ENCODE assay signal across 8 mouse cellular contexts in the genomic region with DNA sequence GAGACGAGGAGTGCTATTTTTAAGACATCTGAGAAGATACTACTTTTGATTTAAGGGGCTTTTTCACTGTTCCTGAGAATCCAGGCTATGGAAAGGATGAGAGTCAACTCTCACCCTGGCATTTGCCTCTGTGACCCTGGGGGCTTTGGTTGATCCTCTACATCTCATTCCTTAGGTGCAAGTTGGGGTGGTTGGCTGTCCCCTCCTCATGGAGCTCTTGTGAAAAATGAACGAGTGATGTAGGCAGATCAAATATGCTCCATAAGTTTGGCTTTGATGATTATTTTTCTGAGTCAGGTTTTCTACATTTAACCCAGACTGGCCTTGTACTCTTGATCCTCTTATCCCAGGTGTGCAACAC. TPM values are rescaled to one million over a fixed set of nuclear protein-coding genes. Genes with fewer than 3 reads are reported as not detected.
A peak's percentile ranks its signal among the peaks of the same experiment; 100 is the strongest.
DNase-seq lines count a peak whose midpoint lies in the region; ATAC-seq and TF ChIP-seq lines count a peak whose summit lies in the region.

No protein-coding gene starts in this region.

- no peaks in the 10 kb centered on the region for H3K27me3 ChIP-seq in thymus, adult 2 months (ENCODE audit: control insufficient read depth, insufficient read depth, low read length)
- no peaks in the 10 kb centered on the region for H3K27me3 ChIP-seq in liver, embryonic 12.5 days (replicated peaks)

- H3K4me1 ChIP-seq in thymus, adult 2 months (replicated peaks; ENCODE audit: control insufficient read depth, insufficient read depth, low read length), result peaks cover 10% of the 10 kb centered on the region
- H3K4me1 ChIP-seq in liver, embryonic 12.5 days, result peaks cover 27% of the 10 kb centered on the region

- WGBS in thymus, adult 2 months, result 6% methylated on average over 2 of the region's 2 CpGs
- WGBS in liver, embryonic 12.5 days (ENCODE audit: insufficient replicate concordance), result 4% methylated on average over 2 of the region's 2 CpGs

- H3K9me3 ChIP-seq in liver, embryonic 12.5 days (replicated peaks), result no peaks in the 10 kb centered on the region

- no peaks in the 10 kb centered on the region for H3K36me3 ChIP-seq in thymus, adult 2 months (ENCODE audit: control insufficient read depth, insufficient read depth, low read length)
- peaks cover 21% of the 10 kb centered on the region for H3K36me3 ChIP-seq in liver, embryonic 12.5 days

- no peak for TF ChIP-seq CTCF in gastrocnemius, adult 2 months (IDR thresholded peaks at IDR 0.05)
- TF ChIP-seq CTCF in thymus, adult 2 months (IDR thresholded peaks at IDR 0.05; ENCODE audit: borderline replicate concordance, control insufficient read depth, extremely low read depth, insufficient read depth, low read length, poor library complexity), result no peak

- H3K27ac ChIP-seq in gastrocnemius, adult 2 months, result peak overlapping the region; percentile 84
- H3K27ac ChIP-seq in thymus, adult 2 months (ENCODE audit: control insufficient read depth, insufficient read depth, low read length), result no peak overlapping the region
- H3K27ac ChIP-seq in liver, embryonic 12.5 days, result peak overlapping the region; percentile 74

- H3K4me3 ChIP-seq in gastrocnemius, adult 2 months, result peak overlapping the region; percentile 77
- H3K4me3 ChIP-seq in thymus, adult 2 months (ENCODE audit: control insufficient read depth, insufficient read depth, low read length), result peak overlapping the region; percentile 93
- H3K4me3 ChIP-seq in liver, embryonic 12.5 days, result peak overlapping the region; percentile 76

- no peak for TF ChIP-seq POLR2A in thymus, adult 2 months (IDR thresholded peaks at IDR 0.05; ENCODE audit: control insufficient read depth, extremely low read depth, insufficient read depth, low read length, poor library complexity)

- DNase-seq in gastrocnemius, adult 2 months, result no peak
- DNase-seq in gastrocnemius, adult 18-20 months (ENCODE audit: low spot score), result no peak
- no peak for DNase-seq in thymus, adult 2 months
- no peak for DNase-seq in thymus, postnatal 25 days
- DNase-seq in urinary bladder, adult 2 months (ENCODE audit: low spot score), result no peak
- DNase-seq in spleen, postnatal 10 days (ENCODE audit: low spot score in 2 of 2), result no peak

- intact Hi-C loops in gastrocnemius, adult 2 months (cut with DNase I), result no loop called here

- no peak for ATAC-seq in liver, embryonic 12.5 days
- ATAC-seq in megakaryocyte-erythroid progenitor cell, adult 5-6 weeks (replicated peaks; ENCODE audit: low FRiP score, low TSS enrichment, poor library complexity, severe bottlenecking), result no peak

- peak overlapping the region; percentile 79 for H3K9ac ChIP-seq in liver, embryonic 12.5 days

- peak overlapping the region; percentile 91 for H3K4me2 ChIP-seq in liver, embryonic 12.5 days

RNA-seq across cellular contexts. Expression of gene Ccnq, which starts 0.3 kb away (rescaled TPM):
- total RNA-seq in gastrocnemius, adult 2 months (2021), result 10 to 100 TPM in 1 of 2 experiments, 1 to 10 TPM in 1; 9.8 to 13.0 TPM
- 10 to 100 TPM; 11.1 to 11.8 TPM for total RNA-seq in gastrocnemius, adult 18-20 months (2021)
- polyA plus RNA-seq in thymus, adult 2 months (2012; rRNA removed), result 75.6 and 78.7 TPM in 2 replicates
- polyA plus RNA-seq in liver, embryonic 12.5 days (2016; fragmentation: Nextera tagmentation; extraction: Ambion mirVana), result 30.3 and 32.4 TPM in 2 replicates
- polyA plus RNA-seq in urinary bladder, adult 2 months (2012; rRNA removed), result 35.4 and 41.7 TPM in 2 replicates
- total RNA-seq in megakaryocyte-erythroid progenitor cell, adult 5-6 weeks (2014; fragmentation: Nextera tagmentation), result 27.0 and 42.5 TPM in 2 replicates
- 30.9 and 32.6 TPM in 2 replicates for total RNA-seq in megakaryocyte-erythroid progenitor cell, adult 5-6 weeks (2017)

RNA-seq across cellular contexts. Expression of gene Nlk, which starts 54.6 kb away (rescaled TPM):
- 1 to 10 TPM; 8.1 to 10.0 TPM for total RNA-seq in gastrocnemius, adult 2 months (2021)
- total RNA-seq in gastrocnemius, adult 18-20 months (2021), result 1 to 10 TPM; 7.3 to 9.6 TPM
- 46.7 and 52.6 TPM in 2 replicates for polyA plus RNA-seq in thymus, adult 2 months (2012; rRNA removed)
- polyA plus RNA-seq in liver, embryonic 12.5 days (2016; fragmentation: Nextera tagmentation; extraction: Ambion mirVana), result 7.6 and 8.6 TPM in 2 replicates
- polyA plus RNA-seq in urinary bladder, adult 2 months (2012; rRNA removed), result 18.7 and 21.0 TPM in 2 replicates
- 26.7 and 34.8 TPM in 2 replicates for total RNA-seq in megakaryocyte-erythroid progenitor cell, adult 5-6 weeks (2014; fragmentation: Nextera tagmentation)
- 21.6 and 29.8 TPM in 2 replicates for total RNA-seq in megakaryocyte-erythroid progenitor cell, adult 5-6 weeks (2017)
